Mouse (Mus musculus): ENCODE results near the gene Tmem52.

GRCm38 (mm10) chr4:155505067-155505466 lies 36.2 kb downstream of the Tmem52 start:
- no peak for TF ChIP-seq CTCF (IDR thresholded peaks at IDR 0.05; ENCODE audit: low read depth, low read length)
- no peak for TF ChIP-seq POLR2A (IDR thresholded peaks at IDR 0.05; ENCODE audit: borderline replicate concordance, low read depth, low read length)
